Mouse (Mus musculus) midbrain, embryonic 15.5 days (tissue): ENCODE results near the gene Gng3. TPM values are rescaled to one million over a fixed set of nuclear protein-coding genes. Genes with fewer than 3 reads are reported as not detected.
"Not testable (repeated sequence)": the region's sequence is repeated elsewhere in the genome, so short reads cannot be mapped to it uniquely, and the experiment has no call there.

Source experiments
- ATAC-seq: fragments of 200-750 bp; cut with Nextera tagmentation; replicated peaks from 2 replicates; pipeline ENCODE4 v1.8.0; 2017; ENCODE audit warnings: moderate TSS enrichment
- H3K27ac ChIP-seq: fragments of 300-500 bp; sonication (generic); 2 replicates; pipeline ENCODE4 v1.5.1; 2015; ENCODE audit warnings: mild to moderate bottlenecking, inconsistent platforms
- H3K27me3 ChIP-seq: fragments of 300-500 bp; sonication (generic); replicated peaks from 2 replicates; pipeline ENCODE4 v1.6.1; 2015; ENCODE audit warnings: inconsistent platforms
- H3K36me3 ChIP-seq: fragments of 300-500 bp; sonication (generic); replicated peaks from 2 replicates; pipeline ENCODE4 v1.6.1; 2015; ENCODE audit warnings: inconsistent platforms
- H3K4me1 ChIP-seq: fragments of 300-500 bp; sonication (generic); 2 replicates; pipeline ENCODE4 v1.6.1; 2015; ENCODE audit warnings: inconsistent platforms
- H3K4me2 ChIP-seq: fragments of 300-500 bp; sonication (generic); 2 replicates; pipeline ENCODE4 v1.6.1; 2015; ENCODE audit warnings: inconsistent platforms, mild to moderate bottlenecking, moderate library complexity
- H3K4me3 ChIP-seq: fragments of 300-500 bp; sonication (generic); 2 replicates; pipeline ENCODE4 v1.5.1; 2015; ENCODE audit warnings: mild to moderate bottlenecking, inconsistent platforms
- H3K9ac ChIP-seq: fragments of 300-500 bp; sonication (generic); 2 replicates; pipeline ENCODE4 v1.6.1; 2015; ENCODE audit warnings: mild to moderate bottlenecking, inconsistent platforms
- H3K9me3 ChIP-seq: fragments of 300-500 bp; sonication (generic); 2 replicates; pipeline ENCODE4 v1.6.1; 2016; ENCODE audit warnings: inconsistent platforms
- WGBS: fragments of 180-500 bp; shearing (Covaris S2); methylation state at CpG from one replicate; pipeline ENCODE4 v1.1.7; 2015; ENCODE audit warnings: mixed read lengths; 5-methylcytosine and 5-hydroxymethylcytosine counted together
- polyA plus RNA-seq: library from polyadenylated mRNA; unstranded; fragments of >200 nt; fragmentation: Nextera tagmentation; extraction: Ambion mirVana; gene quantifications from 2 replicates; pipeline ENCODE4 v1.2.1, GENCODE M21; 2015

The Gng3 gene
- polyA plus RNA-seq, 1 experiment from 2014 or later = 479 TPM

DNA sequence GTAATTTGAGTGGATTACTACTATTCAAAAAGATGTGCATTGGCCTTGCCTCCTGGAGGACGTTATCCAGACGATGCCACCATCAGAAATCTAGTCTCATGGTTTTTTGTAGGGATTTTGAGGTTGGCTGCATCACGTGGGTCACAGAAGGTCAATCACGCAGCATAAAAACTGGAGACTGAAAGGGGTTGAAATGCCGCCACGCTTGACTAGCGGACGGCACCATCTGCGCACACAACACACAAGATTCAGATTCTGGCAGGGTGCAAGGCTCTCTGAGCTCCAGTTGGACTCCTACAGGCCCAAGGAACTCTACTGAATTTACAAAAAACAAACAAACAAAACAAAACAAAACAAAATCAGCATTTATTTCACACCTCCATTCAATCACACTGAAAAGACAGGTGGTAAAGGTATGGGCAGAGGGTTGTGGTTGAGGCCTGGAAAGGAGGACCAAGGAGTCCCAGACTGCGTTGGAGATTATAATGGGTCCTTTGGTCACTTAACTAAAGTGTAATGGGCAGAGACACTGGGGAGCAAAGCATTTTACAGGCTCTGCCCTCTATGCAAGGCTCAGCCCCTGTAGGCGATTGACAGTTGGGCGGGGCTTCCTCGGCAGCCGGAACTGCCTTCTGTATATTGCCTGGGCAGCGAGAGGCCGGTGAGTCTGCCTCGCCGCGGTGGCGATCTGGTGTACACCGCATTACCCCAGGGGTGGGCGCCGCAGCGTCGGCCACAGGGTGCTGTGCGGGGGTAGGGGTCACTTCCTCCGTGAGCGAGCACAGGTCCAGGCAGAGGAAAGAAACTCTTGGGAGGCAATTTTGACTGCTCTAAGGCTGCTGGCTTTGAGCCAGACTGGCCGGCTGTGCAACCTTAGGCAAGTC, 1.2 kb upstream of the Gng3 start:
- H3K4me3 ChIP-seq = peak overlapping the region; percentile 66
- peak; percentile 34 for ATAC-seq
- peak overlapping the region; percentile 98 for H3K27ac ChIP-seq
- 8% methylated on average over 29 of the region's 29 CpGs for WGBS
- H3K4me2 ChIP-seq = peak overlapping the region; percentile 60
- H3K9ac ChIP-seq = peak overlapping the region; percentile 89
- H3K36me3 ChIP-seq = no peaks in the 10 kb centered on the region; the same call in 1 of the 2 replicates
- no peaks in the 10 kb centered on the region for H3K9me3 ChIP-seq
- no peaks in the 10 kb centered on the region for H3K27me3 ChIP-seq
- H3K4me1 ChIP-seq = peaks cover 28% of the 10 kb centered on the region

DNA sequence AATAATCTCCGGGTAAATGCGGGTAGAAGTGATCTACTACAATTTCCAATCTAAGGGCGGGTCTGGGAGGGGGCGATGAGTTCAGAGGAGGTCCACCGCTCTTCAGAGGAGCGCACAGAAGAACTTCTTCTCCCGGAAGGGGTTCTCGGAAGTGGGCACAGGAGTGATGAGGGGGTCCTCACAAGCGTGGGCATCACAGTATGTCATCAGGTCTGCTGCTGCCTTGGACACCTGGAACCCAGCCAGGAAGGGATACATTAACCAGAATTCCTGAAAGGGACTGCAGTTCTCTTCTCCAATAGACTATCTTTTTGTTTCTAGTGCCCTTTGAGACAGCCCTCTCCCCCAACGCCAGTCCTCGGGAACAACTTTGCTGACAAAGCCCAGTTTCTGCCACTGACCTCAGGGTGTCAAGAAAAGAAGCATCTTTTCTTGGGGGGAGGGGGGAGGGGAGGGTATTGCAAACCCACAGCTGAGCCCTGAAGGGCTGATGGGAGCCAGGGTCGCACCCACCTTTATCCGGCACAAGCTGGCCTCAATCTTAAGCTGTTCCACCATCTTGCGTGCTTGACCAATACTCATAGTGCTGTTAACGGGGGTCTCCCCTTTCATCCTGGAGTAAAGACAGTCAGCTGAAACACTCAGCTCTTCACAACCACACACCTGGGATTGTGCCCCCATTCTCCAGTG, 808 bp downstream of the Gng3 start:
- H3K9ac ChIP-seq = peak overlapping the region; percentile 89
- peak overlapping the region; percentile 98 for H3K27ac ChIP-seq
- H3K4me1 ChIP-seq = peaks cover 28% of the 10 kb centered on the region
- ATAC-seq = 0 out of 2 replicates have a peak, but pooled peaks have one; percentile 11
- H3K4me3 ChIP-seq = peak overlapping the region; percentile 66
- H3K4me2 ChIP-seq = peak overlapping the region; percentile 60
- peaks cover 12% of the 10 kb centered on the region for H3K36me3 ChIP-seq
- WGBS = 8% methylated on average over 15 of the region's 15 CpGs
- H3K27me3 ChIP-seq = no peaks in the 10 kb centered on the region
- no peaks in the 10 kb centered on the region for H3K9me3 ChIP-seq

DNA sequence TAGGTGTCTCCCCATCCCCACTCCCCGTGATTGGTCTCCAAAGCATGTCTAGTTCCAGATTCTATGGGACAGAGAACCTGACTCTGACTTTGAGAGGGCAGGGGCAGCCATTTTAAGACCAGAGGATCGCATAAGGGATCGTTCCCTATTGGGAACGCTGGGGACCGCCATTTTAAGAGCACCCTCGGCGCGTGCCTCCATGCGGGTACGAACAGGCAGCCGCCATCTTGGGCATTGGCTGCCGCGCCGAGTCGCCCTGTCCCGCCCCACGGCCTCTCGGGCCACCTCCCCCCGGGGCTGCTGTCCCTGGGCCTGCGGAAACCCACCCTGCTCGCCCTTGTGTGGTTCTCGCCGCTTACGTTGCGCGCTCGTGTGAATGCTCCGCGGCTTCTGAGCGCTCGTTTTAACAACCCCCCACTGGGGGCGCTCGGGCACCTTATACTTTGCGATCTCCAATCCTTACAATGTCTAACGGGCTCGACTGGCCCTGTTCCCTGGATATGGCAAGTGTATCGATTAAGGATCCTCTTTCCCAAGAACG, 1.7 kb downstream of the Gng3 start, which contains the start of gene Bscl2:
Bscl2 (plus strand) TSS at position 217 of the 541 bp plus-strand sequence.
- Histone ChIP-seq H3K4me1 (peaks cover 28% of the 10 kb centered on the region), H3K27ac (peak within 1 kb of the TSS; percentile 98), H3K36me3 (peaks cover 20% of the 10 kb centered on the region), H3K4me2 (peak within 1 kb of the TSS; percentile 60), H3K27me3 (no peaks in the 10 kb centered on the region), H3K9me3 (no peaks in the 10 kb centered on the region), H3K4me3 (peak within 1 kb of the TSS; percentile 66), H3K9ac (peak within 1 kb of the TSS; percentile 89)
- peak; percentile 62 for ATAC-seq
- WGBS = under 1% methylated on average over 38 of the region's 38 CpGs

DNA sequence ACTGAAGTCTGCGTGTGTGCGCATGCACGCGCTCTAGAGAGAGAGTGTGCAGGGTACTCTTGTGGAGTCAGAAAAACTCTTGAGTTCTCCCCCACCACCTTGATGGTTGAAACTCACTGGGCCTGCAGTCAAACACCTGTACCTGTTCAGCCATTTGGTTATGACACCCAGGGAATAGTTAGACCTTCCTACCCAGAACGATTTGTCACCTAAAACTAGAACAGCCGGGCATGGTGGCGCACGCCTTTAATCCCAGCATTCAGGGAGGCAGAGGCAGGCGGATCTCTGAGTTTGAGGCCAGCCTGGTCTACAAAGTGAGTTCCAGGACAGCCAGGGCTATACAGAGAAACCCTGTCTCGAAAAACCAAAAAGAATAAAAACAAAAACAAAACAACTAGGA, 2.7 kb downstream of the Gng3 start:
- Histone ChIP-seq H3K27ac (peak overlapping the region; percentile 98; the same call in 1 of the 2 replicates), H3K4me2 (peak overlapping the region; percentile 60), H3K4me1 (peaks cover 21% of the 10 kb centered on the region), H3K36me3 (peaks cover 29% of the 10 kb centered on the region)
- not testable (repeated sequence) for H3K4me3 ChIP-seq, H3K9ac ChIP-seq, H3K27me3 ChIP-seq, H3K9me3 ChIP-seq, ATAC-seq
- 97% methylated on average over 10 of the region's 10 CpGs for WGBS

DNA sequence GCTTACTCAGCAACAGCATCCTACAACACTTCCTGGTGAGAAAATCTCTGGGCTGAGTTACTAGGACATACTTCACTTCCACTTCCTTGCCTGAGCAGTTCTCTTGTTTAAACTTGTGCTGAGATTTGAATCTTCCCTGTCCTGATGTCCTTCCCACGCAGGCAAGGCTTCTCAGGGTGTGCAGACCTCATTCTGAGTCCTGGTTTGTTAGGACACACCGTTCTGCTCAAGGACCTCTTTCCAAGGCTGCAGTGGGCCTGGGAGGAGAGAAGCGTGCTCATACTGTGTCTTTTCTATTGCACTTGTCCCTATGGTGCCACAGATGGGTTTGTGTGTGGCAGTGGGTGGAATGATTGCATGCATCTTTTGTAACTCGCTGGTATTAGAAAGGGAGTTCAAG, 6.0 kb downstream of the Gng3 start:
- 91% methylated on average over 4 of the region's 4 CpGs for WGBS
- no peak for ATAC-seq
- no peak overlapping the region for H3K9ac ChIP-seq
- peaks cover 7% of the 10 kb centered on the region; the same call in 1 of the 2 replicates for H3K4me1 ChIP-seq
- H3K27me3 ChIP-seq = no peaks in the 10 kb centered on the region
- peaks cover 62% of the 10 kb centered on the region for H3K36me3 ChIP-seq
- no peaks in the 10 kb centered on the region for H3K9me3 ChIP-seq
- no peak overlapping the region for H3K4me3 ChIP-seq
- H3K27ac ChIP-seq = 0 out of 2 replicates have a peak overlapping the region, but pooled peaks have one; percentile 1
- H3K4me2 ChIP-seq = no peak overlapping the region

DNA sequence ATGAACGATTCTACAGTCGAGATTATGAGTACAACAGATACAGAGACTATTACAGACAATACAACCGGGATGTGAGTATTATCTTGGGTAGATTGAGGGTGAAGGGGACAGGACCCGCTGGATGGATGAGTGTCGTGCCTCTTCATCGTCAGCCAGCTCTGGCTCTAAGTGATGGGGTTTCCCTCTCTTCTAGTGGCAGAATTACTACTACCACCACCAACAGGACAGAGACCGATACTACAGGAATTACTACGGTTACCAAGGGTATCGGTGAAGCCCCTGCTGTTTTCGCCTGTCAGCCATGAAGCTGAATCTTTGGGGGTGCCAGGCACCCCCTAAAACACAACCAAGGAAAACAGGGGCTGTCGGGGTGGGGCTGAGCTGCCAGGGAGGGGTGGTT, 7.7 kb downstream of the Gng3 start:
- Histone ChIP-seq H3K4me3 (no peak overlapping the region), H3K4me1 (peaks cover 3% of the 10 kb centered on the region; the same call in 1 of the 2 replicates), H3K27me3 (no peaks in the 10 kb centered on the region), H3K27ac (no peak overlapping the region), H3K4me2 (no peak overlapping the region), H3K36me3 (peaks cover 78% of the 10 kb centered on the region), H3K9ac (no peak overlapping the region), H3K9me3 (no peaks in the 10 kb centered on the region)
- 0 out of 2 replicates have a peak, but pooled peaks have one; percentile 19 for ATAC-seq
- 80% methylated on average over 11 of the region's 11 CpGs for WGBS

DNA sequence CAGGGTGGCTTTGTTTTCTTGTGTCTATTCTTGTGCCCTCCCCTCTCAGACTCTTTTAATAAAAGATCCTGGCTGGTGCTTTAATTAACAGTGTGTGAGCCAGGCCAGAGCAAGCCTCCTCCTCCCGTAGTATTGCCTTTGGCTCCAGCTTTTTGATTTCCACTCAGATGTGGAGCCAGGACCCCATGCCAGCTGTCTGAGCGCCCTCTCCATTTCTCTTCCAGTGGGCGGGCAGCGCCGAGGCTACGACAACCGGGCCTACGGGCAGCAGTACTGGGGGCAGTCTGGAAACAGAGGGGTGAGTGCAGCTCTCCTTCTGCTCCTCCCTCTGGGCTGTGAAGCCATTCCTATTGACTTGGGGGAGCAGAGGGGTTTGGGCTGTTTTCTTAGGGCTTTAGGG, 8.3 kb downstream of the Gng3 start:
- no peaks in the 10 kb centered on the region for H3K4me1 ChIP-seq
- H3K36me3 ChIP-seq = peaks cover 84% of the 10 kb centered on the region
- H3K9ac ChIP-seq = no peak overlapping the region
- no peaks in the 10 kb centered on the region for H3K27me3 ChIP-seq
- ATAC-seq = no peak
- 85% methylated on average over 8 of the region's 8 CpGs for WGBS
- no peaks in the 10 kb centered on the region for H3K9me3 ChIP-seq
- H3K4me3 ChIP-seq = no peak overlapping the region
- H3K4me2 ChIP-seq = no peak overlapping the region
- no peak overlapping the region for H3K27ac ChIP-seq

DNA sequence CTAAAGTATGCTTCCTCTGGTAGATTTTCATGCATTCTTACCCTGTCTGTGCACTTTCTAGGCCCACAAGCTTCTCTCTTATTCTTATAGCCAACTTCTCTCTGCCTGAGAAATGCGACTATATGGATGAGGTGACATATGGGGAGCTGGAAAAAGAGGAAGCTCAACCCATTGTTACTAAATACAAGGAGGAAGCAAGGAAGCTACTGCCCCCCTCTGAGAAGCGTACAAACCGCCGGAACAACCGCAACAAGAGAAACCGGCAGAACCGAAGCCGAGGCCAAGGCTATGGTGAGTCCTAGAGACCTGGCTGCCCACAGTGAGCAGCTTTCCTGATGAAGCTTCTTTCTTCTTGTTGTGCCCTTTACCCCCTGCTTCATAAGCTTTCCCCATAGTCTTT, 9.3 kb downstream of the Gng3 start, which contains the start of gene AC129217.1:
AC129217.1 (plus strand) TSS at position 114 of the 400 bp plus-strand sequence.
- Histone ChIP-seq H3K36me3 (peaks cover 91% of the 10 kb centered on the region), H3K27ac (no peak within 1 kb of the TSS), H3K9me3 (no peaks in the 10 kb centered on the region), H3K4me2 (no peak within 1 kb of the TSS), H3K4me1 (no peaks in the 10 kb centered on the region), H3K9ac (no peak within 1 kb of the TSS), H3K4me3 (no peak within 1 kb of the TSS), H3K27me3 (no peaks in the 10 kb centered on the region)
- no peak for ATAC-seq
- 82% methylated on average over 8 of the region's 8 CpGs for WGBS

DNA sequence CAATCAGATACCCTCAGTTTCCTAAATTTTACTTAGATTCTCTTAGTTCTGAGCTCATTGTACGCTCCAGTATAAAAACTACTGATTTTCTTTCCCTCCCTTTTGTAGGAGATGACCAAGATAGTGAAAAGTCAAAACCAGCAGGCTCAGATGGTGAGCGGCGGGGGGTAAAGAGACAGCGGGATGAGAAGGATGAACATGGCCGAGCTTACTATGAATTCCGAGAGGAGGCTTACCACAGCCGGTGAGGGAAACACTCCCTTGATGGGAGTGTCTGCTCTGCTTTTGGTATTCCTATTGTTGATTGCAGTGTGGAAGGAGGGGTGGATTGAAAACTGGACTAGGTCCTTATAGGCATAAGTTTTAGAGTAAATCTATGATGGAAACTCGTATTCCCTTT, 16.3 kb downstream of the Gng3 start:
- H3K4me3 ChIP-seq = peak overlapping the region; percentile 84
- 52% methylated on average over 8 of the region's 8 CpGs for WGBS
- H3K36me3 ChIP-seq = peaks cover 40% of the 10 kb centered on the region

DNA sequence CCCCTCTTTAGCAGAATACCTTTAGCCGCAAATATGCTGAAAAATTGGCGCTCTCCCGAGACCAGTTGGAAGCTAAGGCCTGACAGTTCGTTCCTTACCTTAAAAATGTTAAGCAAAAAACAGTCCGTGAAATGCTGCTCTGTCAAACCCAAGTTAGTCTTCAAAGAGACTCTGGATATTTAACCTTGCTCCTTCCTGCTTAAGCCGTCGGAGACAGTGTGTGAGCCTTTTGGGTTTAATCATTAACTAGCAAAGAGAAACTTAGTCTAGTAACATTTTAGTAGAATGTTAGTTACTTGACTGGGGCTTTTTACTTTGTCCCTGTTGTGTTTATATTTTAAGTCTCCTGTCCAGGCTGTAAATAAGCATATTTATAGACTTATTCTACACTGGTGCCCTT, 17.8 kb downstream of the Gng3 start:
- no peak for ATAC-seq
- H3K27me3 ChIP-seq = no peaks in the 10 kb centered on the region
- H3K4me3 ChIP-seq = peak overlapping the region; percentile 84
- no peak overlapping the region for H3K27ac ChIP-seq
- peaks cover 26% of the 10 kb centered on the region for H3K36me3 ChIP-seq
- H3K9ac ChIP-seq = peak overlapping the region; percentile 90
- H3K4me1 ChIP-seq = peaks cover 50% of the 10 kb centered on the region
- no peaks in the 10 kb centered on the region for H3K9me3 ChIP-seq
- H3K4me2 ChIP-seq = peak overlapping the region; percentile 88
- 3% methylated on average over 7 of the region's 7 CpGs for WGBS

More for the DNA sequence above, 16.3 kb downstream of the Gng3 start:
- H3K27me3 ChIP-seq = no peaks in the 10 kb centered on the region
- no peak overlapping the region for H3K27ac ChIP-seq
- peak overlapping the region; percentile 88 for H3K4me2 ChIP-seq
- H3K9me3 ChIP-seq = no peaks in the 10 kb centered on the region
- no peak for ATAC-seq
- peaks cover 36% of the 10 kb centered on the region for H3K4me1 ChIP-seq
- H3K9ac ChIP-seq = no peak overlapping the region

DNA sequence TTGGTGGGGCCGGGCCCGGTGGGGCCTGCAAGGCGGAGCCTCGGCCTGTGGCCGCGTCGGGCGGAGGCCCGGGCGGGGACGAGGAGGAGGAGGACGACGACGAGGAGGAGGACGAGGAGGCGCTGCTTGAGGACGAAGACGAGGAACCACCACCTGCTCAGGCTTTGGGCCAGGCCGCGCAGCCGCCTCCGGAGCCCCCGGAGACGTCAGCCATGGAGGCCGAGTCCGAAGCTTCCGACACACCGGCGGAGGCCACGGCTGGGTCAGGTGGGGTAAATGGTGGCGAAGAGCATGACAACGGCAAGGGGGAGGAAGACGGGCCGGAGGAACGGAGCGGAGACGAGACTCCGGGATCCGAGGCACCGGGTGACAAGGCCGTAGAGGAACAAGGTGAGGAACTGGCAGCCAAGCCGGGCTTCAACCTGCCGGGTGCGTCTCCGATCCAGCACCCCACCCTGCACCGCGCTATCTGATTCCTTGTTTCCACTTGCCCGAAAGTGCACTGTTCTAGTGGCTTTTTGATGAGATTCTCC, 18.5 kb downstream of the Gng3 start:
- ATAC-seq = peak; percentile 34
- H3K4me3 ChIP-seq = peak overlapping the region; percentile 84
- peak overlapping the region; percentile 90 for H3K9ac ChIP-seq
- peaks cover 55% of the 10 kb centered on the region for H3K4me1 ChIP-seq
- H3K27ac ChIP-seq = peak overlapping the region; percentile 98
- under 1% methylated on average over 42 of the region's 48 CpGs for WGBS
- H3K36me3 ChIP-seq = peaks cover 21% of the 10 kb centered on the region
- H3K27me3 ChIP-seq = no peaks in the 10 kb centered on the region
- no peaks in the 10 kb centered on the region for H3K9me3 ChIP-seq
- H3K4me2 ChIP-seq = peak overlapping the region; percentile 88
